Mouse (Mus musculus) T-helper 2 cell (primary cell): Measurements from ENCODE around the gene Scn9a.

Experiments used
- in situ Hi-C: fragments of 300-600 bp; cut with MboI, MseI; formaldehyde crosslinking; loops from one replicate; pipeline ENCODE4 v1.15.1; 2025; ENCODE audit warnings: high pct_unique_total_duplicates

The Scn9a gene

DNA sequence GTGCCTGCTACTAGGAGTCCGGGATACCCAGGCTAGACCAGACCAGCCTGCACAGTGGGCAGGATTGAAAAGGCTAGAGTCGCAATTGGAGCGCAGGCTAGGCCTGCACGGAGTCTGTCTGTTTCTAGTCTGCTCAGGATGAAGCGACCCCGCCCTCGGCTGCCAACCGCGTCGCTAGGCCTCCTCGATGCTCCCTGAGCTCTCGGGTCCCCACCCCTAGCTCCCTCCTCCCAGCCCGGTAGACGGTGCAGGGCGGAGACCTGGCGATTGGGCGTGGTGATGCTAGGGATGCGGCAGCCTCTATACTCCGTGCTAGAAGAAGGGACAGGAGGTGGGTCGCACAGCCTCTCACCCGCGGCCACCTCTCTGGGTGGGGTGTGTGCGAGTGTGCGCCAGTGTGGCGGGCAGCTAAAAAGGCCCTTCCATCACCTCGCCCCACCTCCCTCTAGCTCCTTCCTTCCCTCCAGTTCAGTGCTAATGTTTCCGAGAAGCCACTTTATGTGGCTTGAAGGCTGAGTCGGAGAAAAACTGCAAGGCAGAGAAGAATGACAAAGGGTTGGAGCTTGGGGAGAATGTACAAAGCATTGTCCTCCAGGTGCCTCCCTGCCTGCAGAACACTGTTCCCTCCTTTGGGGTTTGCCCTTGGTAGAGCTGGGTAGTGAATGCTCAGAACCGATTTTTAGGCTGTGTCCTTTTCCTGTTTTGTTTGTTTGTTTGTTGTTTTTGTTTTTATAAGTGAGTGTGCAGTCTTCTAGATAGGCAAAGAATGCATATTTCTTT, at the start of gene Scn9a:
Scn9a (minus strand) TSS at position 383 of the 780 bp plus-strand sequence.
- in situ Hi-C loops = no loop called here

DNA sequence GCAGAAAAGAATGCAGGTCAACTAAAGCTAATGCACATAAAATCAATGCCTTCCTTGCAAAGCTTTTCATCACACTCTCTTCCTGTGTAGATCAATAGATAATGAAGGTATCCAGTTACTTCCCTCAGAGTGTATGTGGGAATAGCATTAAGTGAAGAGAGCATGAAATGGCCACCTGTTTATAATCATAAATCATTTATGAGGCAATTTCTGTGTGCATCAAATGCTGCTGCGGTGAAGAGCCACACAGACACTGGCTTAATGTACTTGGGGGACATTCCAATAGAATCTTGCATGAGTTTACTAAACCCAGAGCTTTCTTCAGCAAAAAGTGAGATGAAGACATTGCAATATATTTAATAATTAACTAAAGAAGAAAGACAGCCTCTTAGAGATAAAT, 27.2 kb upstream of the Scn9a start:
- in situ Hi-C loops = no loop called here

- in situ Hi-C loops = no loop called here
Measured at GRCm38 (mm10) chr2:66656430-66656829, 21.7 kb upstream of the Scn9a start.

DNA sequence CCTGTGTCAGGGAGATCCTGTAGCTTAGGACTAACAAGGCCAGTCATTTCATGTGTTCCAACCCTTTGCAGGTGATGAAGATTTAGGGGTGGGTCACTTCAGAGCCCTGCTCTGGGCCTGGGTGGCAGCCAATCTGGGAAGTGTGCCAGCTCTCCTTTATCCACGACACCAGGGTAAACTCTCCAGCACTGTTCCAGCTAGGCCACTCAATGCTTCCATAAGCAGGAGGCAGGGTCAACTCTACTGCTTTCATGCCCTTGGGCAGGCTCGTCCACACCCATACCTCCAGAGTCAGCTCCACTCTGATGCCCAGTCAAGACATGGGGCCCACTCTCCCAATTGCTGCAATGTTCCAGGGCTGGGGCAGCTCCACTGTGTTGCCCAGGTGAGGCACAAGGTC, 20.7 kb upstream of the Scn9a start:
- in situ Hi-C loops = no loop called here

- in situ Hi-C loops = no loop called here
Measured at GRCm38 (mm10) chr2:66644384-66644783, 9.6 kb upstream of the Scn9a start.

DNA sequence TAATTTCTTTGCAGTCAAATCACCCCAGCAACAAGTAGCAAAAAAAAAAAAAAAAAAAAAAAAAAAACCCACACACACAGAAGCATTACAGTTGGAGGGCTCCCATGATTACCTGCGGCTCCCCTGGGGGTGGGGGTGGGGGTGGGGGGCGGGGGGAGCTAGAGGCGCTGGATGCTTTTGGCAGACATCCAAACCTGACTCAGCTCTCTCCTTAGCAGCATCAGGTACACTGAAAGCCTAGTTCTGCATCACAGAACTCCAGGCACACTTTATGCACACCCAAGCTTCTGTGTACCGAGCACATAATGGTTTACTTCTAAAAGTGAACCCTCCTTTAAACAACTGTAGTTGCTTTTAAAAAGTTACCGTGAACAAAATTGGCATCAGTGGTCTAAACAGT, 2.0 kb downstream of the Scn9a start:
- in situ Hi-C loops = no loop called here

DNA sequence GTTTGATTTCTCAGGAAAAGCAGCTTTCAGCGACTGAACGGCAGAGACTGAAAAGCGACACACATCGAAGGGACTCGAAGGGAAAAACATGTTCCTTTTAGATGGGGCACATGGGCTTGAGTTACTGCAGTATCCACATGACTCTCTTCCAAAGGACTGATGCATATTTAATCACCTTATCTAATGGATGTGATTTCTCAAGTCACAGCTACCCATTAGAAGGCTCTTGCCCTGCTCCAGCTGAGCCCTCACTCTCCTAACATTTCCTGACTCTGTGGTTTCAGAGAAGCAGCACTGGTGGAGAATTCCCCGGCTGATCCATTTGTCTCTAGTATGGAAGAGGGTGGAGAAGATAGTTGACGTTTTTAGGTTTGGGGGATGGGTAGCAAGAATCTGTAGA, 23.7 kb downstream of the Scn9a start:
- in situ Hi-C loops = loop anchor here (10.0 kb wide), 1 partner anchor 246 kb away; no protein-coding TSS in a partner anchor

GRCm38 (mm10) chr2:66597313-66597712, 37.4 kb downstream of the Scn9a start:
- in situ Hi-C loops = no loop called here

DNA sequence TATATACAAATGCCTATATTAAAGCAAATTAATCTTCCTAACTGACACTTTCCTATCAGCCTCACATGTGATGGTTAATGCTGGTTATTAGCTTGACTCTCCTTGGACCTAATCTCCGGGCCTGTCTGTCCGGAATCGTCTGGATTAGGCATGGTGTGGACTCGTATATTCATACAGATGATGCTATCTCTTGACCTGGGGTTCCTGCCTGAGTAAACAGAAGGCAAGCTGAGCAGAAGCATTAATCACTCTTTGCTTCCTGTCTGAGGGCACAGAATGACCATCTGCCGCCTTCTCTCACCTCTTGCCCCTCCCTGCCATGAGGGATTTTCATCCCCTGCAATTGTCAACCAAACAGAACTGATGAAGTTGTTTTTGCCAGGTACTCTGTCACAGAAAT, 38.6 kb downstream of the Scn9a start:
- in situ Hi-C loops = no loop called here

DNA sequence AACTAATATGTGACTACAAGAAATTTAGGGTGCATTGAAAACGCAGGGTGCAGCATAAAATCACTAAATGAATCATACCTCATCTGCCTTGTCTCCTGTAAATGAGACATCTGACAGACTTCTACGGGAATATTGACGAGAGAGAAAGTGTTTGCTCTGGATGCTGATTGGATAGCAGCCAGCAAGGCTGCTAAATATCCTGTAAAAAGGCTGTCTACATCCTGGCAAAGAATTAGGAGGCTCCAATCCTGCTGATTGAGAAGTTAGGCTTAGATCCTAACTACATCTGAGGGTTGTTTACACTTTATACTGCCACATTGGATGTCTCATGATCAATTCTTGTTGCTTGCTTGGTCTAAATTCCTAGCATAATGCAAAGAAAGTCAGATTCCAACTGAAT, 44.6 kb downstream of the Scn9a start:
- in situ Hi-C loops = no loop called here

DNA sequence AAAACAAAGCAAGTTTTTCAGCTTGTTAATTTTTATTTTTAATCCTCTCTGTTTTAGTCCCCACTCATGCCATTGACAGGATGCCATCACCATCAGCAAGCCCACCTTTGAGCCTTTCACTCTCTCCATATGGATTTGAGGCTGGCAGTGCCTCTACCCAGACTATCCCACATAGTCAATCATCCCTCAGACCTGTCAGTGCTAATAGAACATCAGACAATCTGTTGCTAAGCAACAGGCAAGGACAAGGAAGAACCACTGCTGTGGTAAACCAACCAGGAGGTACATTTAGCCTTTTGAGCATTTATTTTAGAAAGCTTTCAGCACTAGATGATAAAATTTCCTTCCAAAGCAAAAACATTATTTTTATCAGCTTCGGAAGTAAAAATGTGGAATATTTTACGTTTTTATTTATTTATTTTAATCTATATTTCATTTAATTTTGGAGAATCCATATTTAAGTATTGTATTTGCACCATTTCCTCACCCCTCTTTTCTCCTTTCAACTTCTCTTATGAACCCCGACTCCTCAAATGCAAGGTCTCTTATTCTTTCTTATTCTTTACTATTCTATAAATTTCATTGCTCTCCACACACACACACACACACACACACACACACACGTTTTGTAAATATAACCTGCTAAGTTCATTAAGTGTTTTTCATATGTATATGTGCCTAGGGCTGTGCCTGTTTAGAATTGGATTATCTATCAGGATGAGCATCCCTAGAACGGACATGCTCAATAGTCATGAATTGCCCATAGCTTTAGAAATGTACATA, 54.5 kb downstream of the Scn9a start:
- in situ Hi-C loops = no loop called here

GRCm38 (mm10) chr2:66548254-66548653, 86.5 kb downstream of the Scn9a start:
- in situ Hi-C loops = no loop called here

DNA sequence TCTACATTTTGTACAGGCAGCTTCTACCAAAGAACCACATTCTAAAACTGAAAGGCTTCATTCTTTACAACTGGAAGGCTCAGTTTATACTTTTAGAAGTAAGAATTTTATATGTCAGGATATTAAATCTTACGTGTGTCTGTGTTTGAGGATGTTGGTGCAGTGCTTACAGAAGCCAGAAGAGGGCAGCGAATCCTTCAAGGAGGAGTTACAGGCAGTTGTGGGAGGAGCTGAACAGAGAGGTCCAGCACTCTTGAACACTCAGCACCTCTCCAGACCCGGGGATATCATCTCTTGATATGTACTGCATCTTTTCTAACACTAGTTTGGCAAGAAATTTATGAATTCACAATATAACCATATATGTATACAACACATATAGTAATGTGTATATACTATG, 114.8 kb downstream of the Scn9a start:
- in situ Hi-C loops = no loop called here

DNA sequence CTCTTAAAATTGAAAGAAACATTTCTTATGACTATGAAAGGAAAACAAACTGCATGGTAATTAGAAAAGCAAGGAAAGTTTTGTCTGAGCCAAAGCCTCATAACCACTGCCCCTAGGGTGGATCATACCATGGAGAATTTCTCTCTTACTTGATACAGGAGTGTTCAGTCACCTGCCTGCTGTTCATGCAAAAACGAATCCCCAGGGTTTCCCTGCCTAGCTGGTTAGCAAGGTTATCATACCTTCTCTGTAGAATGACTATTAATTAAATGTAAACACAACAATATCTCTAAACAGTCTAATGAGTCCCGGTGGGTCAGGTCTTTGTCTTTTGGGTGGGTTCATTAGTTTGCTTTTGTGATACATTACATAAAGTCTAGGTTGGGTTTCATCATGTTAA, 123.3 kb downstream of the Scn9a start:
- in situ Hi-C loops = no loop called here

DNA sequence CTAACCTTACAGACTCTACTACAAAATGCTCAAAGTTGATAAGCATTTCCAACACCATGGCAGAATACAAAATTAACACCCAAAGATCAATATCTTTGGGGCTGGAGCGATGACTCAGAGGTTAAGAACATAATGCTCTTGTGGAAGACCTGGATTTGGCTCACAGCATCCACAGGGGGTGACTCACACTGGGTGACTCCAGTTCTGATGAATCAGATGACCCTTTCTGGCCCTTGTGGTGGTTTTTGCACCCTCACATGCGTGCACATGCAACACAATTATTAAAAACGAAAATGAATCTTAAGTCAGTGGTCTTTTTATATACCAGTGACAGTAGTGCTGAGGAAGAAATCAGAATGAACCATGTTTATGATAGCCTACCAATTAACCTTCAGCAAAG, 126.7 kb downstream of the Scn9a start:
- in situ Hi-C loops = no loop called here

GRCm38 (mm10) chr2:66507616-66508015, 127.1 kb downstream of the Scn9a start:
- in situ Hi-C loops = no loop called here

GRCm38 (mm10) chr2:66502158-66502557, 132.6 kb downstream of the Scn9a start:
- in situ Hi-C loops = no loop called here

DNA sequence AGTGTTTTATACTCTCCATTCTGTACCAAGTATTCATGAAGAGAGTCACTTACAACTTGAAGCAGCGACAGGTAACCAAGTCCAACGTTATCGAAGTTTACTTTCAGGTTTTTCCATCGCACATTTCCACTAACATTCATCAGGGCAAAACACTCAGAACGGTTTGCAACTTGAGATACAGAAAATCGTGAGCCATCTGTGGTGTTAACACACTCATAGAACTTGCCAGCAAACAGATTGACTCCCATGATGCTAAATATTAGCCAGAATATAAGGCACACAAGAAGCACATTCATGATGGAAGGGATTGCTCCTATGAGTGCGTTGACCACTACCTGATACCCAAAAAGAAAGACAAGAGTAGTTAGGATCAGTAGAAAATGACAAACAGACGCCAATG, 140.2 kb downstream of the Scn9a start:
- in situ Hi-C loops = no loop called here

DNA sequence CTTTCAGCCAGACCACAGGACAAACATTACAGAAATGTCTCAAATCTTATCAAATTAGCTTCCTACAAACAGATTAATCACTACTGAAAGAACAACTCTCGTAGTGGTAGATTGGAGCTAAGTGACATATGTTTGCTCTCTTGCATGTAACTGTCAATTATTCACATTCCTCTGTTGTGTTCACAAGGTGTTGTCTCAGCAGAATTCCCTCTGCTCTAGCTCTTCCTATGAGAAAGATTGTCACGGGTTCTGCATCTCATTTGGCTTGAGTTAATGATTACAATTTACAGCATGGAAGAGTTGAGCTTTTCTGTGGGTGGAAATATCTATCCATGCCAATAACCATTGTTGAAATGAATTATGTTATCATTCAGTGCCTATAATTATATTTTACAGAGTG, 156.4 kb downstream of the Scn9a start:
- in situ Hi-C loops = no loop called here

DNA sequence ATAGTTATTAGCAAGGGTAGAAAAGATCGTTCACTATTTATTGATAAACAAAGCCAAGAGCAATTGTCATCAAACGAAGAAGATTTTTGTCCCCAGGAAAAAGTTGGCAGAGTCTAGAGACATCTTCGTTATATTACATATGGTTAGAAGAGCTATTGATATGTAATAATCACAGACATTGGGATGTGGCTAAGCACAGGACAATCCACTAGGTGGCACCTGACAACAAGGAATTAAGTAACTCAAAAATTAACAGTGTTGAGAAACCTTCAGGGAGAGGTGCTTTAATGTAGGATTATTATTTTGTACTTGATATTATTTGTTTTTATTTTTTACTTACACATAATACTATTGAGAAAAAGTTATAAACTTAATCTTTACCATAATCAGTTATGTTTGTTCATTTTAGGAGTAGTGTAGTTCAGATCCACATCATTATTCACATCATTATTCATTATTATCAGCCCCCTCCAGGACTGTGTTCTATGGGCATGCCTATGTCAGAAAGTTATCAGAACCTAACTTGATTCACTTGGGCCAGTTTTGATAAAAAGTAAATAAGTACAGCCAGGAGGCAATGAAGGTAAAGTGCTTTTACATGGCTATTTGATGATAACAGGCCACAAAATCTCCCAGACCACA, 161.5 kb downstream of the Scn9a start:
- in situ Hi-C loops = no loop called here

GRCm38 (mm10) chr2:66465484-66465883, 169.3 kb downstream of the Scn9a start:
- in situ Hi-C loops = no loop called here

DNA sequence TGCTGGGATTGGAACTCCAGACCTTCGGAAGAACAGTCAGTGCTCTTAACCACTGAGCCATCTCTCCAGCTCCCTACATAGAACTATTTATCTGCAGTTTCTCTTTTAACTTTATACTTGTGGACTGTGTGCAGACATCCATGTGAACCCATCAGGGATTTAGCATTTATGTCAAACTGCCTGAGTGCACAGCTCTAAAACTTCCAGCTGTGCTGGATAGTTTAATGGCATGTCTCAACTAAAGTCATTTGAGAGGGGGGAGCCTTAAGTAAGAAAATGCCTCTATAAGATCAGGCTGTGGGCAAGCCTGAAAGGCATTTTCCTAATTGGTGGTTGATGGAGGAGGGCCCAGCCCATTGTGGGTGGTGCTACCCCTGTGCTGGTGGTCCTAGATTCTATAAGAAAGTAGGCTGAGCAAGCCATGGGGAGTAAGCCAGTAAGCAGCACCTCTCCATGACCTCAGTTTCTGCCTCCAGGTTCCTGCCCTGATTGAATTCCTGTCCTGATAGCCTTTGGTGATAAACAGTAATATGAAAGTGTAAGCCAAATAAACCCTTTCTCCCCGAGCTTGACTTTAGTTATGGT, 169.8 kb downstream of the Scn9a start:
- in situ Hi-C loops = no loop called here
